Mouse (Mus musculus): Measurements from ENCODE around the gene Rab34. TPM values are rescaled to one million over a fixed set of nuclear protein-coding genes. Genes with fewer than 3 reads are reported as not detected.

The Rab34 gene
- polyA plus RNA-seq, 2 experiments: 163 to 171 TPM

- Histone ChIP-seq H3K27me3 (ENCODE audit: control insufficient read depth, insufficient read depth, low read length) (no peaks in the 10 kb centered on the region), H3K4me1 (ENCODE audit: control insufficient read depth, insufficient read depth, low read length) (peaks cover 14% of the 10 kb centered on the region), H3K9me3 (ENCODE audit: control insufficient read depth, low read length) (no peaks in the 10 kb centered on the region), H3K9ac (ENCODE audit: low read depth, low read length, severe bottlenecking) (no peak within 1 kb of the TSS), H3K27ac (replicated peaks; ENCODE audit: low read depth, low read length) (no peak within 1 kb of the TSS), H3K4me3 (replicated peaks; ENCODE audit: low read length) (peak within 1 kb of the TSS; percentile 47), H3K36me3 (ENCODE audit: control insufficient read depth, insufficient read depth, low read length) (peaks cover 34% of the 10 kb centered on the region), H3K4me2 (replicated peaks; ENCODE audit: low read depth, low read length, severe bottlenecking) (peak within 1 kb of the TSS; percentile 56)
- ATAC-seq (ENCODE audit: low FRiP score, low read depth) (no peak), DNase-seq (ENCODE audit: low spot score) (no peak)
- 85% methylated on average over 1 of the region's 1 CpGs for WGBS
- no peak for TF ChIP-seq POLR2A (IDR thresholded peaks at IDR 0.05; ENCODE audit: borderline replicate concordance, extremely low read depth, insufficient read depth, insufficient read length)
Measured at GRCm38 (mm10) chr11:78193113-78193512, 4.9 kb downstream of the Rab34 start, which contains the start of gene Proca1. Gene Proca1, plus strand, starts transcription at chr11:78193392.

- H3K36me3 ChIP-seq (ENCODE audit: control insufficient read depth, insufficient read depth, low read length): peaks cover 34% of the 10 kb centered on the region
- peaks cover 14% of the 10 kb centered on the region for H3K4me1 ChIP-seq (ENCODE audit: control insufficient read depth, insufficient read depth, low read length)
- peak overlapping the region; percentile 56 for H3K4me2 ChIP-seq (replicated peaks; ENCODE audit: low read depth, low read length, severe bottlenecking)
- H3K27ac ChIP-seq (replicated peaks; ENCODE audit: low read depth, low read length): 0 out of 2 replicates have a peak overlapping the region, but pooled peaks have one; percentile 13
- TF ChIP-seq POLR2A (IDR thresholded peaks at IDR 0.05; ENCODE audit: borderline replicate concordance, extremely low read depth, insufficient read depth, insufficient read length): no peak
- H3K27me3 ChIP-seq (ENCODE audit: control insufficient read depth, insufficient read depth, low read length): no peaks in the 10 kb centered on the region
- H3K9ac ChIP-seq (ENCODE audit: low read depth, low read length, severe bottlenecking): peak overlapping the region; percentile 41
- ATAC-seq (ENCODE audit: low FRiP score, low read depth): peak; percentile 74
- no peaks in the 10 kb centered on the region for H3K9me3 ChIP-seq (ENCODE audit: control insufficient read depth, low read length)
- 4% methylated on average over 28 of the region's 30 CpGs for WGBS
- peak; percentile 83 for DNase-seq (ENCODE audit: low spot score)
- H3K4me3 ChIP-seq (replicated peaks; ENCODE audit: low read length): peak overlapping the region; percentile 47
Measured at GRCm38 (mm10) chr11:78194411-78195100, 6.3 kb downstream of the Rab34 start.

- ATAC-seq (ENCODE audit: low FRiP score, low read depth): no peak
- Histone ChIP-seq H3K27me3 (ENCODE audit: control insufficient read depth, insufficient read depth, low read length) (no peaks in the 10 kb centered on the region), H3K4me2 (replicated peaks; ENCODE audit: low read depth, low read length, severe bottlenecking) (peak overlapping the region; percentile 56), H3K9ac (ENCODE audit: low read depth, low read length, severe bottlenecking) (peak overlapping the region; percentile 41), H3K4me3 (replicated peaks; ENCODE audit: low read length) (peak overlapping the region; percentile 47), H3K36me3 (ENCODE audit: control insufficient read depth, insufficient read depth, low read length) (peaks cover 32% of the 10 kb centered on the region), H3K4me1 (ENCODE audit: control insufficient read depth, insufficient read depth, low read length) (peaks cover 7% of the 10 kb centered on the region), H3K27ac (replicated peaks; ENCODE audit: low read depth, low read length) (0 out of 2 replicates have a peak overlapping the region, but pooled peaks have one; percentile 13), H3K9me3 (ENCODE audit: control insufficient read depth, low read length) (no peaks in the 10 kb centered on the region)
- DNase-seq (ENCODE audit: low spot score): no peak
- no peak for TF ChIP-seq POLR2A (IDR thresholded peaks at IDR 0.05; ENCODE audit: borderline replicate concordance, extremely low read depth, insufficient read depth, insufficient read length)
- WGBS: 64% methylated on average over 23 of the region's 23 CpGs
Measured at GRCm38 (mm10) chr11:78195101-78195863, 7.1 kb downstream of the Rab34 start.

GRCm38 (mm10) chr11:78202372-78202771 is 14.1 kb downstream of the Rab34 start:
- no peak overlapping the region for H3K4me2 ChIP-seq (replicated peaks; ENCODE audit: low read depth, low read length, severe bottlenecking)
- H3K4me3 ChIP-seq (replicated peaks; ENCODE audit: low read length): no peak overlapping the region
- H3K27me3 ChIP-seq (ENCODE audit: control insufficient read depth, insufficient read depth, low read length): no peaks in the 10 kb centered on the region
- TF ChIP-seq POLR2A (IDR thresholded peaks at IDR 0.05; ENCODE audit: borderline replicate concordance, extremely low read depth, insufficient read depth, insufficient read length): no peak
- peaks cover 34% of the 10 kb centered on the region for H3K36me3 ChIP-seq (ENCODE audit: control insufficient read depth, insufficient read depth, low read length)
- H3K9me3 ChIP-seq (ENCODE audit: control insufficient read depth, low read length): no peaks in the 10 kb centered on the region
- 91% methylated on average over 3 of the region's 3 CpGs for WGBS
- H3K27ac ChIP-seq (replicated peaks; ENCODE audit: low read depth, low read length): no peak overlapping the region
- no peak overlapping the region for H3K9ac ChIP-seq (ENCODE audit: low read depth, low read length, severe bottlenecking)
- ATAC-seq (ENCODE audit: low FRiP score, low read depth): no peak
- no peaks in the 10 kb centered on the region for H3K4me1 ChIP-seq (ENCODE audit: control insufficient read depth, insufficient read depth, low read length)
- no peak for DNase-seq (ENCODE audit: low spot score)

- WGBS: 84% methylated on average over 6 of the region's 6 CpGs
- TF ChIP-seq POLR2A (IDR thresholded peaks at IDR 0.05; ENCODE audit: borderline replicate concordance, extremely low read depth, insufficient read depth, insufficient read length): no peak
Measured at GRCm38 (mm10) chr11:78204287-78204686, 16.1 kb downstream of the Rab34 start.

More at GRCm38 (mm10) chr11:78204287-78204686, 16.1 kb downstream of the Rab34 start:
- H3K27ac ChIP-seq (replicated peaks; ENCODE audit: low read depth, low read length): no peak overlapping the region
- peaks cover 54% of the 10 kb centered on the region for H3K36me3 ChIP-seq (ENCODE audit: control insufficient read depth, insufficient read depth, low read length)
- ATAC-seq (ENCODE audit: low FRiP score, low read depth) (no peak), DNase-seq (ENCODE audit: low spot score) (no peak)
- H3K4me1 ChIP-seq (ENCODE audit: control insufficient read depth, insufficient read depth, low read length): no peaks in the 10 kb centered on the region
- no peak overlapping the region for H3K9ac ChIP-seq (ENCODE audit: low read depth, low read length, severe bottlenecking)
- no peak overlapping the region for H3K4me3 ChIP-seq (replicated peaks; ENCODE audit: low read length)
- H3K4me2 ChIP-seq (replicated peaks; ENCODE audit: low read depth, low read length, severe bottlenecking): no peak overlapping the region
- H3K27me3 ChIP-seq (ENCODE audit: control insufficient read depth, insufficient read depth, low read length): no peaks in the 10 kb centered on the region
- no peaks in the 10 kb centered on the region for H3K9me3 ChIP-seq (ENCODE audit: control insufficient read depth, low read length)

Measured in limb, embryonic 14.5 days (tissue).